Mouse (Mus musculus) urinary bladder, postnatal 4 days (tissue): ENCODE measurements around the gene Itgal.
A peak's percentile ranks its signal among the peaks of the same experiment; 100 is the strongest.
"Not testable (repeated sequence)": the region's sequence is repeated elsewhere in the genome, so short reads cannot be mapped to it uniquely, and the experiment has no call there.

ENCODE experiments used
- DNase-seq, 2 experiments: peaks; one replicate each; pipeline ENCODE4 v3.0.0; 2021 to 2022; ENCODE audit warnings: low spot score in 2 of 2

The Itgal gene

GRCm38 (mm10) chr7:127342332-127342731 is 46.3 kb downstream of the Itgal start:
- DNase-seq: no peak

GRCm38 (mm10) chr7:127342888-127343287 is 46.8 kb downstream of the Itgal start:
- no peak for DNase-seq

- DNase-seq: no peak
These were observed 47.4 kb downstream of the Itgal start for GRCm38 (mm10) chr7:127343351-127344019.

GRCm38 (mm10) chr7:127344371-127344770 is 48.3 kb downstream of the Itgal start:
- no peak for DNase-seq

GRCm38 (mm10) chr7:127345092-127345491 is 49.0 kb downstream of the Itgal start:
- DNase-seq: no peak

GRCm38 (mm10) chr7:127345512-127346325 is 49.7 kb downstream of the Itgal start, which contains the start of gene Zfp768:
TSS of gene Zfp768 (minus strand) at chr7:127345589.
- DNase-seq: peak; percentile 92 to 97

- DNase-seq: peak in 1 of 2 experiments; percentile 41
These were observed 50.6 kb downstream of the Itgal start for GRCm38 (mm10) chr7:127346676-127347075.

- no peak for DNase-seq
These were observed 55.4 kb downstream of the Itgal start for GRCm38 (mm10) chr7:127351230-127352004.

GRCm38 (mm10) chr7:127355796-127356195 is 59.7 kb downstream of the Itgal start:
- no peak for DNase-seq

GRCm38 (mm10) chr7:127357871-127358270 is 61.8 kb downstream of the Itgal start:
- no peak for DNase-seq

- no peak for DNase-seq
These were observed 62.4 kb downstream of the Itgal start for GRCm38 (mm10) chr7:127358472-127358871.

- DNase-seq: no peak
These were observed 64.2 kb downstream of the Itgal start for GRCm38 (mm10) chr7:127360265-127360664.

- no peak for DNase-seq
These were observed 65.4 kb downstream of the Itgal start for GRCm38 (mm10) chr7:127361449-127361848.

GRCm38 (mm10) chr7:127362418-127362817 is 66.4 kb downstream of the Itgal start:
- DNase-seq: not testable (repeated sequence)

GRCm38 (mm10) chr7:127363475-127363921 is 67.4 kb downstream of the Itgal start:
- no peak for DNase-seq

GRCm38 (mm10) chr7:127364166-127364565 is 68.1 kb downstream of the Itgal start:
- no peak for DNase-seq

GRCm38 (mm10) chr7:127366249-127366648 is 70.2 kb downstream of the Itgal start:
- DNase-seq: no peak

GRCm38 (mm10) chr7:127371213-127371612 is 75.2 kb downstream of the Itgal start:
- DNase-seq: no peak

- DNase-seq: not testable (repeated sequence)
These were observed 75.8 kb downstream of the Itgal start for GRCm38 (mm10) chr7:127371870-127372269.

- DNase-seq: peak; percentile 87 to 92
These were observed 79.5 kb downstream of the Itgal start, which contains the start of gene Zfp747 for GRCm38 (mm10) chr7:127375271-127376245. TSS of gene Zfp747 (minus strand) at chr7:127376050.
